16 mouse cellular contexts compared by ENCODE assay signal in genomic region chr3:66592259-66592658, GRCm38 (mm10).
"Had no signal": no experiment of that assay in that cellular context is flagged by ENCODE, and none has a peak within 500 bp of the region (broad histone marks: within the 10 kb centered on the region; RNA-seq: fewer than 3 reads in every experiment).

No protein-coding gene starts in this region.

- H3K4me1 ChIP-seq: kidney, embryonic 15.5 days; liver, embryonic 15.5 days; midbrain, embryonic 10.5 days; neural tube, embryonic 13.5 days had no signal

- H3K27me3 ChIP-seq: kidney, embryonic 15.5 days; liver, embryonic 15.5 days; neural tube, embryonic 13.5 days had no signal

- H3K9ac ChIP-seq: kidney, embryonic 15.5 days; liver, embryonic 15.5 days; neural tube, embryonic 13.5 days had no signal

- ATAC-seq: lung, postnatal 0 days had no signal

- H3K4me3 ChIP-seq: kidney, embryonic 15.5 days; left cerebral cortex, adult 2 months; limb, embryonic 10.5 days; liver, embryonic 15.5 days; midbrain, embryonic 10.5 days; myocyte; neural tube, embryonic 13.5 days had no signal

- H3K27ac ChIP-seq: kidney, embryonic 15.5 days; left cerebral cortex, adult 2 months; limb, embryonic 10.5 days; liver, embryonic 15.5 days; midbrain, embryonic 10.5 days; neural tube, embryonic 13.5 days had no signal

- H3K36me3 ChIP-seq: kidney, embryonic 15.5 days; limb, embryonic 10.5 days; liver, embryonic 15.5 days; midbrain, embryonic 10.5 days; neural tube, embryonic 13.5 days had no signal

- DNase-seq: kidney, postnatal 14 days; lung, adult 2 months; lung, postnatal 36 days; midbrain, embryonic 14.5 days; right cerebral cortex, adult 18-20 months; right cerebral cortex, postnatal 25 days; thymus, postnatal 4 days had no signal

- H3K4me2 ChIP-seq: kidney, embryonic 15.5 days; liver, embryonic 11.5 days; liver, embryonic 15.5 days; neural tube, embryonic 13.5 days had no signal

- H3K9me3 ChIP-seq: kidney, embryonic 15.5 days; limb, embryonic 10.5 days; liver, embryonic 15.5 days; midbrain, embryonic 10.5 days; neural tube, embryonic 13.5 days had no signal
